Mouse (Mus musculus): ENCODE data around the gene Mgea5. TPM values are rescaled to one million over a fixed set of nuclear protein-coding genes. Genes with fewer than 3 reads are reported as not detected.

The Mgea5 gene
- polyA plus RNA-seq, 1 experiment from 2014 or later: 87.9 TPM

- no peaks in the 10 kb centered on the region for H3K9me3 ChIP-seq
- no peaks in the 10 kb centered on the region for H3K27me3 ChIP-seq
- H3K4me3 ChIP-seq (replicated peaks): peak overlapping the region; percentile 24
- no peak overlapping the region for H3K27ac ChIP-seq
- WGBS: 28% methylated on average over 15 of the region's 15 CpGs
- H3K36me3 ChIP-seq: no peaks in the 10 kb centered on the region
- no peak overlapping the region for H3K9ac ChIP-seq (replicated peaks)
- peaks cover 11% of the 10 kb centered on the region; the same call in 1 of the 2 replicates for H3K4me1 ChIP-seq (replicated peaks)
- no peak for ATAC-seq (ENCODE audit: insufficient number of reproducible peaks, insufficient read depth, low FRiP score, low TSS enrichment, low read depth)
- H3K4me2 ChIP-seq: peak overlapping the region; percentile 55
Observed at GRCm38 (mm10) chr19:45795406-45795944, 11.8 kb upstream of the Mgea5 start.

GRCm38 (mm10) chr19:45794718-45795117, 11.1 kb upstream of the Mgea5 start:
- WGBS: 70% methylated on average over 6 of the region's 6 CpGs
- Histone ChIP-seq H3K36me3 (no peaks in the 10 kb centered on the region), H3K27me3 (no peaks in the 10 kb centered on the region), H3K4me1 (replicated peaks) (peaks cover 11% of the 10 kb centered on the region; the same call in 1 of the 2 replicates), H3K4me3 (replicated peaks) (no peak overlapping the region), H3K9ac (replicated peaks) (no peak overlapping the region), H3K9me3 (no peaks in the 10 kb centered on the region), H3K27ac (no peak overlapping the region), H3K4me2 (no peak overlapping the region)
- no peak for ATAC-seq (ENCODE audit: insufficient number of reproducible peaks, insufficient read depth, low FRiP score, low TSS enrichment, low read depth)

- Histone ChIP-seq H3K27me3 (no peaks in the 10 kb centered on the region), H3K9me3 (no peaks in the 10 kb centered on the region), H3K36me3 (no peaks in the 10 kb centered on the region), H3K4me1 (replicated peaks) (peaks cover 11% of the 10 kb centered on the region; the same call in 1 of the 2 replicates), H3K4me2 (no peak overlapping the region), H3K27ac (no peak overlapping the region), H3K4me3 (replicated peaks) (no peak overlapping the region), H3K9ac (replicated peaks) (no peak overlapping the region)
- no peak for ATAC-seq (ENCODE audit: insufficient number of reproducible peaks, insufficient read depth, low FRiP score, low TSS enrichment, low read depth)
- WGBS: 88% methylated on average over 6 of the region's 6 CpGs
Observed at GRCm38 (mm10) chr19:45792404-45792803, 8.8 kb upstream of the Mgea5 start.

- Histone ChIP-seq H3K27me3 (no peaks in the 10 kb centered on the region), H3K4me3 (replicated peaks) (no peak overlapping the region), H3K27ac (no peak overlapping the region), H3K9ac (replicated peaks) (no peak overlapping the region), H3K36me3 (no peaks in the 10 kb centered on the region), H3K4me2 (no peak overlapping the region), H3K4me1 (replicated peaks) (no peaks in the 10 kb centered on the region), H3K9me3 (no peaks in the 10 kb centered on the region)
- no peak for ATAC-seq (ENCODE audit: insufficient number of reproducible peaks, insufficient read depth, low FRiP score, low TSS enrichment, low read depth)
- WGBS: 71% methylated on average over 13 of the region's 13 CpGs
Observed at GRCm38 (mm10) chr19:45789888-45790874, 6.5 kb upstream of the Mgea5 start.

- Histone ChIP-seq H3K4me1 (replicated peaks) (no peaks in the 10 kb centered on the region), H3K36me3 (no peaks in the 10 kb centered on the region), H3K9ac (replicated peaks) (no peak overlapping the region), H3K4me3 (replicated peaks) (no peak overlapping the region), H3K4me2 (no peak overlapping the region), H3K9me3 (no peaks in the 10 kb centered on the region), H3K27ac (no peak overlapping the region), H3K27me3 (no peaks in the 10 kb centered on the region)
- 59% methylated on average over 7 of the region's 7 CpGs for WGBS
- no peak for ATAC-seq (ENCODE audit: insufficient number of reproducible peaks, insufficient read depth, low FRiP score, low TSS enrichment, low read depth)
Observed at GRCm38 (mm10) chr19:45789365-45789764, 5.7 kb upstream of the Mgea5 start.

GRCm38 (mm10) chr19:45788337-45788736, 4.7 kb upstream of the Mgea5 start:
- no peaks in the 10 kb centered on the region for H3K27me3 ChIP-seq
- H3K9me3 ChIP-seq: no peaks in the 10 kb centered on the region
- H3K4me2 ChIP-seq: no peak overlapping the region
- H3K9ac ChIP-seq (replicated peaks): no peak overlapping the region
- no peak for ATAC-seq (ENCODE audit: insufficient number of reproducible peaks, insufficient read depth, low FRiP score, low TSS enrichment, low read depth)
- WGBS: 63% methylated on average over 4 of the region's 4 CpGs
- no peaks in the 10 kb centered on the region for H3K36me3 ChIP-seq
- no peaks in the 10 kb centered on the region for H3K4me1 ChIP-seq (replicated peaks)
- no peak overlapping the region for H3K4me3 ChIP-seq (replicated peaks)
- no peak overlapping the region for H3K27ac ChIP-seq

- ATAC-seq (ENCODE audit: insufficient number of reproducible peaks, insufficient read depth, low FRiP score, low TSS enrichment, low read depth): no peak
- Histone ChIP-seq H3K4me2 (no peak overlapping the region), H3K9ac (replicated peaks) (no peak overlapping the region), H3K4me1 (replicated peaks) (no peaks in the 10 kb centered on the region), H3K27ac (no peak overlapping the region), H3K4me3 (replicated peaks) (no peak overlapping the region), H3K27me3 (no peaks in the 10 kb centered on the region), H3K36me3 (no peaks in the 10 kb centered on the region), H3K9me3 (no peaks in the 10 kb centered on the region)
- 67% methylated on average over 3 of the region's 3 CpGs for WGBS
Observed at GRCm38 (mm10) chr19:45787450-45787849, 3.8 kb upstream of the Mgea5 start.

GRCm38 (mm10) chr19:45785470-45785869, 1.8 kb upstream of the Mgea5 start:
- H3K9me3 ChIP-seq: no peaks in the 10 kb centered on the region
- peaks cover 8% of the 10 kb centered on the region; the same call in 1 of the 2 replicates for H3K36me3 ChIP-seq
- H3K27me3 ChIP-seq: no peaks in the 10 kb centered on the region
- no peak overlapping the region for H3K27ac ChIP-seq
- ATAC-seq (ENCODE audit: insufficient number of reproducible peaks, insufficient read depth, low FRiP score, low TSS enrichment, low read depth): no peak
- H3K4me2 ChIP-seq: no peak overlapping the region
- no peak overlapping the region for H3K9ac ChIP-seq (replicated peaks)
- 64% methylated on average over 3 of the region's 3 CpGs for WGBS
- peaks cover 17% of the 10 kb centered on the region for H3K4me1 ChIP-seq (replicated peaks)
- H3K4me3 ChIP-seq (replicated peaks): no peak overlapping the region

GRCm38 (mm10) chr19:45783933-45784576, 418 bp upstream of the Mgea5 start:
- peak overlapping the region; percentile 72 for H3K27ac ChIP-seq
- H3K36me3 ChIP-seq: peaks cover 22% of the 10 kb centered on the region; the same call in 1 of the 2 replicates
- peak overlapping the region; percentile 38; the same call in 1 of the 2 replicates for H3K9ac ChIP-seq (replicated peaks)
- peaks cover 27% of the 10 kb centered on the region for H3K4me1 ChIP-seq (replicated peaks)
- 32% methylated on average over 17 of the region's 17 CpGs for WGBS
- H3K4me3 ChIP-seq (replicated peaks): peak overlapping the region; percentile 100
- H3K4me2 ChIP-seq: peak overlapping the region; percentile 71
- no peaks in the 10 kb centered on the region for H3K9me3 ChIP-seq
- H3K27me3 ChIP-seq: no peaks in the 10 kb centered on the region
- peak; percentile 14; the same call in 1 of the 2 replicates for ATAC-seq (ENCODE audit: insufficient number of reproducible peaks, insufficient read depth, low FRiP score, low TSS enrichment, low read depth)

- peak overlapping the region; percentile 97 for H3K9ac ChIP-seq (replicated peaks)
- 0% methylated on average over 36 of the region's 36 CpGs for WGBS
- H3K9me3 ChIP-seq: no peaks in the 10 kb centered on the region
- H3K27ac ChIP-seq: peak overlapping the region; percentile 99
- peaks cover 27% of the 10 kb centered on the region for H3K4me1 ChIP-seq (replicated peaks)
- H3K27me3 ChIP-seq: no peaks in the 10 kb centered on the region
- ATAC-seq (ENCODE audit: insufficient number of reproducible peaks, insufficient read depth, low FRiP score, low TSS enrichment, low read depth): 0 out of 2 replicates have a peak, but pooled peaks have one; percentile 45
- peak overlapping the region; percentile 71 for H3K4me2 ChIP-seq
- H3K36me3 ChIP-seq: peaks cover 37% of the 10 kb centered on the region
- H3K4me3 ChIP-seq (replicated peaks): peak overlapping the region; percentile 100
Observed at GRCm38 (mm10) chr19:45782315-45783001, 1.2 kb downstream of the Mgea5 start.

Measured in limb, embryonic 12.5 days (tissue).